Mouse (Mus musculus) embryonic fibroblast, embryonic 13.5 days (primary cell): ENCODE data around the gene Hist1h3g.

Source experiments
- CTCF ChIP-seq: IDR thresholded peaks from 2 replicates; pipeline ENCODE4 v1.5.1; 2011; ENCODE audit warnings: mild to moderate bottlenecking, control low read depth, low read length, moderate library complexity, borderline replicate concordance; ENCODE audit not compliant: insufficient read depth
- POLR2A ChIP-seq: IDR thresholded peaks from 2 replicates; pipeline ENCODE4 v1.6.1; 2011; ENCODE audit warnings: low read depth, mild to moderate bottlenecking, control low read depth, low read length, moderate library complexity

DNA sequence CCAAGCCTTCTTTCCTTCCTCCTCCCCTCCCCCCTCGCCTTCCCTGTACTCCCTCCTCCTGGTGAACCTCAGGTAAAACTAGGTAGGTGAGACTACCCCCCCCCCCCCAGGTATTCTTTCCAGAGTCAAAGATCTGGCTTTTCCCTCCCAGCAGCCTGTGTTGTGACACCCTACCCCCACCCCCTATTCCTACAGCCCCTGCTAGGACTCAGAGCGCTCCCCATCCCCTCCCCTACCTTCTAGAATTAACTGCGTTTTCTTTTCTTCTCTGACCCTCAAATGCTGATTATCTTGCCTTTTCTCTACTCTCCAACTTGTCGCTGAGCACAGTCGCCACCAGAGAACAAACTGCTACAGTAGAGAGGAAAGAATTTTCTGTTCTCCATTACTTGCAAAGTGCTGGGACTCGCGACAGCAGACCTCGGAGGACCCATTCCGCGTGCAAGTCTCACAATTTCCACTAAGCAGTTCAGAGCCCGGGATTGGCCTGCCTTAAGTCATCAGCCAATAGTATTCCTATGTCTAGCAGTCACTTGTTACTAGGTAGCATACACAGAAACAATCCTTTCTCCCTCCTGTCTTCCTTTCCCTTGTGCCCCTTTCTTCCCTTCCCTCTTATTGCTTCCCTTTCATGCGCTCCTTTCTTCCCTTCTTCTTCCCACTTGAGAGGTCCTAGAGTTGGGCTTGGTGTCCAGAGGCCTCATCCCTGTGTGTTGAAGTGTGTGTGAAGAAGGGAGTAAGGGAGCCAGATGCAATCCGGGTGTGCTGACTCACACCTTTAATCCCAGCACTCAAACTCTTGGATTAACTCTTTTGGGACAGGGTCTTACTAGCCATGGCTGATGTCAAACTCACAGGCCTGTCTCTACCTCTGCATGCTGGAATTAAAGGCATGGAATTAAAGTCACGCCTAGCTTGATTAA, 46.6 kb upstream of the Hist1h3g start, which contains the start of gene Btn2a2:
- TF ChIP-seq CTCF (no peak), POLR2A (no peak)
